In genomic region chr8:45876397-45876796, GRCm38 (mm10) we compare ENCODE assay signal across 25 mouse cellular contexts. TPM values are rescaled to one million over a fixed set of nuclear protein-coding genes. Genes with fewer than 3 reads are reported as not detected.
DNase-seq lines count a peak whose midpoint lies in the region; ATAC-seq and TF ChIP-seq lines count a peak whose summit lies in the region.
"Had no signal": no experiment of that assay in that cellular context is flagged by ENCODE, and none has a peak within 500 bp of the region (broad histone marks: within the 10 kb centered on the region; RNA-seq: fewer than 3 reads in every experiment).

No protein-coding gene starts in this region.

- 81% methylated on average over 5 of the region's 5 CpGs for WGBS in heart, embryonic 13.5 days
- WGBS in midbrain, embryonic 11.5 days = 56% methylated on average over 5 of the region's 5 CpGs
- WGBS in midbrain, postnatal 0 days = 52% methylated on average over 5 of the region's 5 CpGs
- 43% methylated on average over 5 of the region's 5 CpGs for WGBS in midbrain, embryonic 14.5 days
- 93% methylated on average over 5 of the region's 5 CpGs for whole genome bisulfite sequencing in thymus, adult 2 months

- H3K4me3 ChIP-seq in heart, embryonic 13.5 days = no peak overlapping the region
- H3K4me3 ChIP-seq in midbrain, embryonic 11.5 days (ENCODE audit: low read depth, low read length) = no peak overlapping the region
- H3K4me3 ChIP-seq in midbrain, postnatal 0 days (ENCODE audit: low read depth, low read length) = no peak overlapping the region
- no peak overlapping the region for H3K4me3 ChIP-seq in midbrain, embryonic 14.5 days (replicated peaks; ENCODE audit: low read depth, low read length)
- no peak overlapping the region for H3K4me3 ChIP-seq in thymus, adult 2 months (ENCODE audit: control insufficient read depth, insufficient read depth, low read length)
- H3K4me3 ChIP-seq: erythroblast, embryonic 14.5 days; heart, embryonic 10.5 days; hindbrain, embryonic 12.5 days; kidney, embryonic 15.5 days; limb, embryonic 12.5 days; myocyte had no signal

- ATAC-seq in heart, embryonic 13.5 days (ENCODE audit: extremely low read depth, insufficient number of reproducible peaks, low FRiP score, low TSS enrichment) = no peak
- ATAC-seq in midbrain, embryonic 11.5 days (ENCODE audit: low FRiP score) = peak; percentile 60
- ATAC-seq in midbrain, postnatal 0 days (ENCODE audit: low FRiP score) = no peak
- ATAC-seq in midbrain, embryonic 14.5 days (ENCODE audit: low FRiP score, low TSS enrichment) = peak; percentile 46; the same call in 1 of the 2 replicates
- ATAC-seq: liver, postnatal 0 days had no signal

- H3K27me3 ChIP-seq in heart, embryonic 13.5 days (replicated peaks) = no peaks in the 10 kb centered on the region
- H3K27me3 ChIP-seq in midbrain, embryonic 11.5 days (ENCODE audit: control insufficient read depth, insufficient read depth, low read length) = no peaks in the 10 kb centered on the region
- no peaks in the 10 kb centered on the region for H3K27me3 ChIP-seq in midbrain, postnatal 0 days (ENCODE audit: insufficient read depth, low read length)
- H3K27me3 ChIP-seq in midbrain, embryonic 14.5 days (ENCODE audit: control insufficient read depth, insufficient read depth, low read length) = no peaks in the 10 kb centered on the region
- no peaks in the 10 kb centered on the region for H3K27me3 ChIP-seq in thymus, adult 2 months (ENCODE audit: control insufficient read depth, insufficient read depth, low read length)
- H3K27me3 ChIP-seq: hindbrain, embryonic 12.5 days; kidney, embryonic 15.5 days; limb, embryonic 12.5 days had no signal

- no peak for DNase-seq in heart, adult 9 months (ENCODE audit: low spot score in 2 of 2)
- DNase-seq in midbrain, embryonic 11.5 days (ENCODE audit: low spot score, missing footprints) = peak; percentile 89
- DNase-seq in midbrain, postnatal 0 days (ENCODE audit: low spot score) = no peak
- peak; percentile 12 for DNase-seq in midbrain, embryonic 14.5 days
- no peak for DNase-seq in natural killer cell, adult 2 months (ENCODE audit: low spot score in 2 of 2)
- no peak for DNase-seq in thymus, adult 2 months
- DNase-seq: adrenal gland, postnatal 10 days; cerebellum, adult 8-10 months; heart, postnatal 10 days; kidney, adult 11 months; kidney, postnatal 36 days; liver, postnatal 0 days; lung, postnatal 36 days; thymus, adult 18-20 months; thymus, postnatal 4 days had no signal

- TF ChIP-seq POLR2A in thymus, adult 2 months (IDR thresholded peaks at IDR 0.05; ENCODE audit: control insufficient read depth, extremely low read depth, insufficient read depth, low read length, poor library complexity) = no peak

- H3K4me1 ChIP-seq in heart, embryonic 13.5 days = peaks cover 24% of the 10 kb centered on the region
- peaks cover 23% of the 10 kb centered on the region for H3K4me1 ChIP-seq in midbrain, embryonic 11.5 days (ENCODE audit: control insufficient read depth, insufficient read depth, low read length)
- H3K4me1 ChIP-seq in midbrain, postnatal 0 days (ENCODE audit: insufficient read depth, low read length) = peaks cover 6% of the 10 kb centered on the region; the same call in 1 of the 2 replicates
- H3K4me1 ChIP-seq in midbrain, embryonic 14.5 days (ENCODE audit: control insufficient read depth, insufficient read depth, low read length) = peaks cover 5% of the 10 kb centered on the region; the same call in 1 of the 2 replicates
- H3K4me1 ChIP-seq in thymus, adult 2 months (replicated peaks; ENCODE audit: control insufficient read depth, insufficient read depth, low read length) = no peaks in the 10 kb centered on the region

- no peak for TF ChIP-seq CTCF in midbrain, postnatal 0 days (IDR thresholded peaks at IDR 0.05)
- no peak for TF ChIP-seq CTCF in thymus, adult 2 months (IDR thresholded peaks at IDR 0.05; ENCODE audit: borderline replicate concordance, control insufficient read depth, extremely low read depth, insufficient read depth, low read length, poor library complexity)

- H3K9ac ChIP-seq in heart, embryonic 13.5 days = no peak overlapping the region
- H3K9ac ChIP-seq in midbrain, embryonic 11.5 days (ENCODE audit: low read length) = no peak overlapping the region
- no peak overlapping the region for H3K9ac ChIP-seq in midbrain, postnatal 0 days (replicated peaks; ENCODE audit: low read length, poor library complexity, severe bottlenecking)
- H3K9ac ChIP-seq in midbrain, embryonic 14.5 days (replicated peaks; ENCODE audit: low read length) = no peak overlapping the region
- H3K9ac ChIP-seq: hindbrain, embryonic 12.5 days; kidney, embryonic 15.5 days; limb, embryonic 12.5 days; liver, postnatal 0 days had no signal

- H3K9me3 ChIP-seq in heart, embryonic 13.5 days = no peaks in the 10 kb centered on the region
- H3K9me3 ChIP-seq in midbrain, embryonic 11.5 days (ENCODE audit: control insufficient read depth, low read length) = no peaks in the 10 kb centered on the region
- H3K9me3 ChIP-seq in midbrain, postnatal 0 days (ENCODE audit: low read length) = no peaks in the 10 kb centered on the region
- no peaks in the 10 kb centered on the region for H3K9me3 ChIP-seq in midbrain, embryonic 14.5 days (ENCODE audit: control insufficient read depth, low read length)
- H3K9me3 ChIP-seq: heart, embryonic 10.5 days; kidney, embryonic 15.5 days had no signal

- peak overlapping the region; percentile 88; the same call in 1 of the 2 replicates for H3K27ac ChIP-seq in heart, embryonic 13.5 days (replicated peaks)
- H3K27ac ChIP-seq in midbrain, embryonic 11.5 days (ENCODE audit: low read depth, low read length) = peak overlapping the region; percentile 87; the same call in 1 of the 2 replicates
- no peak overlapping the region for H3K27ac ChIP-seq in midbrain, postnatal 0 days (ENCODE audit: low read depth, low read length)
- H3K27ac ChIP-seq in midbrain, embryonic 14.5 days (replicated peaks; ENCODE audit: low read depth, low read length) = no peak overlapping the region
- no peak overlapping the region for H3K27ac ChIP-seq in thymus, adult 2 months (ENCODE audit: control insufficient read depth, insufficient read depth, low read length)
- H3K27ac ChIP-seq: limb, embryonic 12.5 days had no signal

- H3K36me3 ChIP-seq in heart, embryonic 13.5 days = no peaks in the 10 kb centered on the region; the same call in 1 of the 2 replicates
- H3K36me3 ChIP-seq in midbrain, embryonic 11.5 days (ENCODE audit: control insufficient read depth, insufficient read depth, low read length) = no peaks in the 10 kb centered on the region
- H3K36me3 ChIP-seq in midbrain, postnatal 0 days (ENCODE audit: insufficient read depth, low read length) = no peaks in the 10 kb centered on the region
- no peaks in the 10 kb centered on the region for H3K36me3 ChIP-seq in midbrain, embryonic 14.5 days (ENCODE audit: control insufficient read depth, insufficient read depth, low read length)
- no peaks in the 10 kb centered on the region for H3K36me3 ChIP-seq in thymus, adult 2 months (ENCODE audit: control insufficient read depth, insufficient read depth, low read length)
- H3K36me3 ChIP-seq: heart, embryonic 10.5 days; hindbrain, embryonic 12.5 days; kidney, embryonic 15.5 days; limb, embryonic 12.5 days had no signal

- H3K4me2 ChIP-seq in heart, embryonic 13.5 days = no peak overlapping the region
- no peak overlapping the region for H3K4me2 ChIP-seq in midbrain, embryonic 11.5 days
- H3K4me2 ChIP-seq in midbrain, postnatal 0 days (ENCODE audit: low read depth, low read length, poor library complexity, severe bottlenecking) = no peak overlapping the region
- no peak overlapping the region for H3K4me2 ChIP-seq in midbrain, embryonic 14.5 days (ENCODE audit: low read length)
- H3K4me2 ChIP-seq: hindbrain, embryonic 12.5 days; kidney, embryonic 15.5 days; limb, embryonic 12.5 days; liver, embryonic 11.5 days had no signal

RNA-seq across cellular contexts. Expression of gene Pdlim3, which starts 8.9 kb away (rescaled TPM):
- 190 and 227 TPM in 2 replicates for polyA plus RNA-seq in heart, embryonic 13.5 days (2015; fragmentation: Nextera tagmentation; extraction: Ambion mirVana)
- polyA plus RNA-seq in midbrain, embryonic 11.5 days (2014; fragmentation: Nextera tagmentation; extraction: Ambion mirVana) = 34.4 and 42.2 TPM in 2 replicates
- total RNA-seq in midbrain, postnatal 0 days (2014; rRNA removed) = 6.6 and 10.7 TPM in 2 replicates
- polyA plus RNA-seq in midbrain, postnatal 0 days (2015; fragmentation: Nextera tagmentation; extraction: Ambion mirVana) = 9.8 and 11.3 TPM in 2 replicates
- polyA plus RNA-seq in midbrain, embryonic 14.5 days (2014; fragmentation: Nextera tagmentation; extraction: Ambion mirVana) = 30.5 and 30.7 TPM in 2 replicates
- 8.3 and 11.8 TPM in 2 replicates for polyA plus RNA-seq in thymus, adult 2 months (2012; rRNA removed)
- total RNA-seq: megakaryocyte-erythroid progenitor cell, adult 5-6 weeks had no signal
- polyA plus RNA-seq: erythroblast, embryonic 14.5 days had no signal

RNA-seq across cellular contexts. Expression of gene Ccdc110, which starts 58.0 kb away (rescaled TPM):
- not detected in 2 replicates for polyA plus RNA-seq in heart, embryonic 13.5 days (2015; fragmentation: Nextera tagmentation; extraction: Ambion mirVana)
- polyA plus RNA-seq in midbrain, embryonic 11.5 days (2014; fragmentation: Nextera tagmentation; extraction: Ambion mirVana) = 0.19 TPM in 1 of 2 replicates, not detected in the other
- 0.16 TPM in 1 of 2 replicates, not detected in the other for total RNA-seq in midbrain, postnatal 0 days (2014; rRNA removed)
- polyA plus RNA-seq in midbrain, postnatal 0 days (2015; fragmentation: Nextera tagmentation; extraction: Ambion mirVana) = 0.07 and 0.10 TPM in 2 replicates
- 0.26 and 0.29 TPM in 2 replicates for polyA plus RNA-seq in midbrain, embryonic 14.5 days (2014; fragmentation: Nextera tagmentation; extraction: Ambion mirVana)
- not detected in 2 replicates for polyA plus RNA-seq in thymus, adult 2 months (2012; rRNA removed)
- total RNA-seq: heart, postnatal 10 days; megakaryocyte-erythroid progenitor cell, adult 5-6 weeks had no signal
- polyA plus RNA-seq: erythroblast, embryonic 14.5 days; kidney, embryonic 15.5 days; liver, embryonic 11.5 days; liver, postnatal 0 days; myocyte; spleen, adult 2 months had no signal

Comparison
In these comparisons a context has a peak if more than half of its experiments do, and no peak if none do; other contexts are left out.
1. ATAC-seq: peak in midbrain, embryonic 11.5 days (single experiment) and midbrain, embryonic 14.5 days (single experiment); none in heart, embryonic 13.5 days (single experiment) and midbrain, postnatal 0 days (single experiment).
2. H3K27ac ChIP-seq: peak in heart, embryonic 13.5 days (single experiment) and midbrain, embryonic 11.5 days (single experiment); none in midbrain, postnatal 0 days (single experiment), midbrain, embryonic 14.5 days (single experiment) and thymus, adult 2 months (single experiment).
3. DNase-seq: peak in midbrain, embryonic 11.5 days (single experiment) and midbrain, embryonic 14.5 days (single experiment); none in heart, adult 9 months (0 of 2), midbrain, postnatal 0 days (single experiment), natural killer cell, adult 2 months (0 of 2) and thymus, adult 2 months (single experiment).